Mouse (Mus musculus): ENCODE measurements around the gene Rbmxl1. TPM values are rescaled to one million over a fixed set of nuclear protein-coding genes. Genes with fewer than 3 reads are reported as not detected.
"Not testable (repeated sequence)": the region's sequence is repeated elsewhere in the genome, so short reads cannot be mapped to it uniquely, and the experiment has no call there.

Gene Rbmxl1
- polyA plus RNA-seq, 1 experiment from 2014 or later = 67.9 TPM

GRCm38 (mm10) chr8:78502706-78503105 lies 6.0 kb downstream of the Rbmxl1 start:
- no peak overlapping the region for H3K27ac ChIP-seq (ENCODE audit: low read length)
- H3K4me3 ChIP-seq (ENCODE audit: low read depth, low read length) = no peak overlapping the region
- no peak for TF ChIP-seq CTCF (IDR thresholded peaks at IDR 0.05)
- TF ChIP-seq EP300 (IDR thresholded peaks at IDR 0.05) = no peak
- no peak overlapping the region for H3K4me2 ChIP-seq (replicated peaks; ENCODE audit: low read depth, low read length)
- ATAC-seq (no peak), DNase-seq (ENCODE audit: low spot score) (no peak)
- no peaks in the 10 kb centered on the region for H3K36me3 ChIP-seq (ENCODE audit: insufficient read depth, low read length)
- 0 out of 2 replicates have a peak, but pooled peaks cover 5% of the 10 kb centered on the region for H3K4me1 ChIP-seq (ENCODE audit: insufficient read depth, low read depth, low read length)
- H3K9ac ChIP-seq (replicated peaks; ENCODE audit: low read depth) = no peak overlapping the region
- H3K27me3 ChIP-seq (replicated peaks; ENCODE audit: insufficient read depth, low read length) = no peaks in the 10 kb centered on the region
- WGBS = 52% methylated on average over 2 of the region's 2 CpGs
- no peaks in the 10 kb centered on the region for H3K9me3 ChIP-seq (ENCODE audit: low read length)

- H3K27ac ChIP-seq (ENCODE audit: low read length); H3K36me3 ChIP-seq (ENCODE audit: insufficient read depth, low read length); ATAC-seq; H3K4me1 ChIP-seq (ENCODE audit: insufficient read depth, low read depth, low read length); DNase-seq (ENCODE audit: low spot score); H3K4me2 ChIP-seq (replicated peaks; ENCODE audit: low read depth, low read length); H3K9ac ChIP-seq (replicated peaks; ENCODE audit: low read depth); H3K27me3 ChIP-seq (replicated peaks; ENCODE audit: insufficient read depth, low read length); H3K4me3 ChIP-seq (ENCODE audit: low read depth, low read length); H3K9me3 ChIP-seq (ENCODE audit: low read length): not testable (repeated sequence)
- WGBS = 89% methylated on average over 3 of the region's 3 CpGs
Measured at GRCm38 (mm10) chr8:78496273-78496672, 12.4 kb downstream of the Rbmxl1 start.

- Histone ChIP-seq H3K27me3 (replicated peaks; ENCODE audit: insufficient read depth, low read length) (no peaks in the 10 kb centered on the region), H3K9me3 (ENCODE audit: low read length) (no peaks in the 10 kb centered on the region), H3K4me2 (replicated peaks; ENCODE audit: low read depth, low read length) (no peak overlapping the region), H3K4me3 (ENCODE audit: low read depth, low read length) (no peak overlapping the region), H3K27ac (ENCODE audit: low read length) (no peak overlapping the region), H3K9ac (replicated peaks; ENCODE audit: low read depth) (no peak overlapping the region), H3K36me3 (ENCODE audit: insufficient read depth, low read length) (no peaks in the 10 kb centered on the region), H3K4me1 (ENCODE audit: insufficient read depth, low read depth, low read length) (no peaks in the 10 kb centered on the region)
- DNase-seq (ENCODE audit: low spot score) = no peak
- no peak for ATAC-seq
- WGBS = 49% methylated on average over 2 of the region's 2 CpGs
- TF ChIP-seq EP300 (IDR thresholded peaks at IDR 0.05) (no peak), CTCF (IDR thresholded peaks at IDR 0.05) (no peak)
Measured at GRCm38 (mm10) chr8:78493031-78493430, 15.7 kb downstream of the Rbmxl1 start.

- Histone ChIP-seq H3K9me3 (ENCODE audit: low read length) (no peaks in the 10 kb centered on the region), H3K4me3 (ENCODE audit: low read depth, low read length) (no peak overlapping the region), H3K4me2 (replicated peaks; ENCODE audit: low read depth, low read length) (no peak overlapping the region), H3K36me3 (ENCODE audit: insufficient read depth, low read length) (no peaks in the 10 kb centered on the region), H3K27me3 (replicated peaks; ENCODE audit: insufficient read depth, low read length) (no peaks in the 10 kb centered on the region), H3K4me1 (ENCODE audit: insufficient read depth, low read depth, low read length) (no peaks in the 10 kb centered on the region), H3K9ac (replicated peaks; ENCODE audit: low read depth) (no peak overlapping the region), H3K27ac (ENCODE audit: low read length) (no peak overlapping the region)
- WGBS = 84% methylated on average over 3 of the region's 3 CpGs
- TF ChIP-seq CTCF (IDR thresholded peaks at IDR 0.05) (no peak), EP300 (IDR thresholded peaks at IDR 0.05) (no peak)
- DNase-seq (ENCODE audit: low spot score) (no peak), ATAC-seq (no peak)
Measured at GRCm38 (mm10) chr8:78489733-78490132, 19.0 kb downstream of the Rbmxl1 start.

DNA sequence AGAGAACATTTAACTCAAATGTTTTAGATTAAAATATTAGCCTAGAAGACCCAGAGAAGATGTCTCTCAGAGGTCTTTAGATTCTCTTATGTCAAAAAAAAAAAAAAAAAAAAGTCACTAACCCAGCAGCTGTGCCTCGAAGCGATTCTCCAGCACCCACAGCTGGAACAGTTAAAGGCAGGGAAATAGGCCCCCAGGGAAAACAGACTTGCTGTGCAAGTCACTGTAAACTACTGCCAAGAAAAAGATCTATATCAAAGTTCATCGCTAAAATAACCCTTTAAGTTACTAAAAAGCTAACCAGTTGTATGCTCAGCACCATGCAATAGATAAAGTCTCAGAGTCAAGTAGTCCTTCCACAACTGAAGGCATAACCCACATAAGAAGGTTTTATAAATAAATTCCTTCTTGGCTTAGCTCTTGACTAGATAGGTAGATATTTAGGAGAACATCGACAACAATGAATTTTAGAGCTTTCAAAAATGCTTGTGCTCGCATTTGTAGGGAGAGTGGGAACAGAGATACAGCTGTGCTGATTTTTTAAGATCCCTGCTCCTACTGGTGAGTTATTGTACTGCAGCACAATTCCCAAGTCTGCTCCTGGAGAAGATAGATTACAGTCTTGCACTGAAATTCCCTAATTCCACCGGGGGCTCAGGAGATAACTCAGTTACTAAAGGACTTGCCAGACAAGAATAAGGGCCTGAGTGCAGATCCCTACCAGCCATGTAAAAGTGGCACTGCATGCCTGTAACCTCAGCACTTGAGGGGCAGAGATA lies 31.5 kb downstream of the Rbmxl1 start:
- no peaks in the 10 kb centered on the region for H3K36me3 ChIP-seq (ENCODE audit: insufficient read depth, low read length)
- H3K9ac ChIP-seq (replicated peaks; ENCODE audit: low read depth) = no peak overlapping the region
- H3K4me2 ChIP-seq (replicated peaks; ENCODE audit: low read depth, low read length) = no peak overlapping the region
- H3K9me3 ChIP-seq (ENCODE audit: low read length) = no peaks in the 10 kb centered on the region
- no peak for ATAC-seq
- no peaks in the 10 kb centered on the region for H3K4me1 ChIP-seq (ENCODE audit: insufficient read depth, low read depth, low read length)
- no peak overlapping the region for H3K27ac ChIP-seq (ENCODE audit: low read length)
- TF ChIP-seq EP300 (IDR thresholded peaks at IDR 0.05) = no peak
- peak; percentile 59 for TF ChIP-seq CTCF (IDR thresholded peaks at IDR 0.05)
- H3K4me3 ChIP-seq (ENCODE audit: low read depth, low read length) = no peak overlapping the region
- H3K27me3 ChIP-seq (replicated peaks; ENCODE audit: insufficient read depth, low read length) = no peaks in the 10 kb centered on the region
- DNase-seq (ENCODE audit: low spot score) = peak; percentile 14
- WGBS = 45% methylated on average over 6 of the region's 6 CpGs

- Histone ChIP-seq H3K36me3 (ENCODE audit: insufficient read depth, low read length) (no peaks in the 10 kb centered on the region), H3K4me2 (replicated peaks; ENCODE audit: low read depth, low read length) (no peak overlapping the region), H3K4me3 (ENCODE audit: low read depth, low read length) (no peak overlapping the region), H3K27ac (ENCODE audit: low read length) (no peak overlapping the region), H3K27me3 (replicated peaks; ENCODE audit: insufficient read depth, low read length) (no peaks in the 10 kb centered on the region), H3K4me1 (ENCODE audit: insufficient read depth, low read depth, low read length) (no peaks in the 10 kb centered on the region), H3K9me3 (ENCODE audit: low read length) (no peaks in the 10 kb centered on the region), H3K9ac (replicated peaks; ENCODE audit: low read depth) (no peak overlapping the region)
- no peak for DNase-seq (ENCODE audit: low spot score)
- no peak for ATAC-seq
- TF ChIP-seq EP300 (IDR thresholded peaks at IDR 0.05) (no peak), CTCF (IDR thresholded peaks at IDR 0.05) (peak; percentile 19; the same call in 1 of the 2 replicates)
- WGBS = 84% methylated on average over 2 of the region's 2 CpGs
Measured at GRCm38 (mm10) chr8:78467889-78468288, 40.8 kb downstream of the Rbmxl1 start.
